Mouse (Mus musculus) MEL (cell line): Measurements from ENCODE around the gene Atxn10.

ENCODE experiments used
- BHLHE40 ChIP-seq: IDR thresholded peaks from 2 replicates; pipeline ENCODE4 v1.6.1; 2012; ENCODE audit warnings: low read depth, mild to moderate bottlenecking, inconsistent platforms, low read length, improper control_type of control experiment, borderline replicate concordance
- CTCF ChIP-seq, 3 experiments: IDR thresholded peaks in 2 of 3; conservative IDR thresholded peaks in 1 of 3; 2 replicates each; pipeline ENCODE4 v1.5.1; 2011 to 2012; ENCODE audit warnings: low read length in 3 of 3, low read depth in 2 of 3, mild to moderate bottlenecking in 2 of 3, improper control_type of control experiment in 1 of 3, inconsistent platforms in 1 of 3, mixed read lengths in 1 of 3, moderate library complexity in 1 of 3; ENCODE audit not compliant: control insufficient read depth in 1 of 3, insufficient read depth in 1 of 3, poor library complexity in 1 of 3, severe bottlenecking in 1 of 3
- EP300 ChIP-seq, 2 experiments: IDR thresholded peaks; 2 replicates each; pipeline ENCODE4 v1.6.1; 2011; ENCODE audit warnings: improper control_type of control experiment in 2 of 2, low read length in 2 of 2, low read depth in 1 of 2, mild to moderate bottlenecking in 1 of 2
- GATA1 ChIP-seq: IDR thresholded peaks from 2 replicates; pipeline ENCODE4 v1.6.1; 2011; ENCODE audit warnings: low read depth, low read length, improper control_type of control experiment
- JUND ChIP-seq: IDR thresholded peaks from 2 replicates; pipeline ENCODE4 v1.6.1; 2011; ENCODE audit warnings: low read depth, mild to moderate bottlenecking, improper control_type of control experiment, low read length
- NRF1 ChIP-seq: IDR thresholded peaks from 2 replicates; pipeline ENCODE4 v1.6.1; 2014; ENCODE audit warnings: low read depth, mild to moderate bottlenecking, inconsistent platforms, low read length, improper control_type of control experiment, moderate library complexity; ENCODE audit not compliant: poor library complexity, insufficient read depth, severe bottlenecking
- POLR2A ChIP-seq, 2 experiments: IDR thresholded peaks; 2 replicates each; pipeline ENCODE4 v1.6.1; 2011 to 2012; ENCODE audit warnings: low read length in 2 of 2, mild to moderate bottlenecking in 2 of 2, control low read depth in 1 of 2, improper control_type of control experiment in 1 of 2, low read depth in 1 of 2, moderate library complexity in 1 of 2; ENCODE audit not compliant: control insufficient read depth in 1 of 2, insufficient read depth in 1 of 2, poor library complexity in 1 of 2
- RCOR1 ChIP-seq: IDR thresholded peaks from 2 replicates; pipeline ENCODE4 v1.6.1; 2012; ENCODE audit warnings: low read depth, mild to moderate bottlenecking, inconsistent platforms, low read length, improper control_type of control experiment
- TCF12 ChIP-seq: IDR thresholded peaks from 2 replicates; pipeline ENCODE4 v1.6.1; 2014; ENCODE audit warnings: low read depth, mild to moderate bottlenecking, inconsistent platforms, low read length, improper control_type of control experiment, moderate library complexity
- UBTF ChIP-seq: IDR thresholded peaks from 2 replicates; pipeline ENCODE4 v1.6.1; 2012; ENCODE audit warnings: low read depth, mild to moderate bottlenecking, inconsistent platforms, low read length, improper control_type of control experiment, moderate library complexity, borderline replicate concordance; ENCODE audit not compliant: insufficient read depth
- ZKSCAN1 ChIP-seq: IDR thresholded peaks from 2 replicates; pipeline ENCODE4 v1.6.1; 2012; ENCODE audit warnings: low read depth, mild to moderate bottlenecking, inconsistent platforms, low read length, improper control_type of control experiment, moderate library complexity
- ZNF384 ChIP-seq: IDR thresholded peaks from 2 replicates; pipeline ENCODE4 v1.6.1; 2012; ENCODE audit warnings: low read depth, mild to moderate bottlenecking, inconsistent platforms, low read length, improper control_type of control experiment

DNA sequence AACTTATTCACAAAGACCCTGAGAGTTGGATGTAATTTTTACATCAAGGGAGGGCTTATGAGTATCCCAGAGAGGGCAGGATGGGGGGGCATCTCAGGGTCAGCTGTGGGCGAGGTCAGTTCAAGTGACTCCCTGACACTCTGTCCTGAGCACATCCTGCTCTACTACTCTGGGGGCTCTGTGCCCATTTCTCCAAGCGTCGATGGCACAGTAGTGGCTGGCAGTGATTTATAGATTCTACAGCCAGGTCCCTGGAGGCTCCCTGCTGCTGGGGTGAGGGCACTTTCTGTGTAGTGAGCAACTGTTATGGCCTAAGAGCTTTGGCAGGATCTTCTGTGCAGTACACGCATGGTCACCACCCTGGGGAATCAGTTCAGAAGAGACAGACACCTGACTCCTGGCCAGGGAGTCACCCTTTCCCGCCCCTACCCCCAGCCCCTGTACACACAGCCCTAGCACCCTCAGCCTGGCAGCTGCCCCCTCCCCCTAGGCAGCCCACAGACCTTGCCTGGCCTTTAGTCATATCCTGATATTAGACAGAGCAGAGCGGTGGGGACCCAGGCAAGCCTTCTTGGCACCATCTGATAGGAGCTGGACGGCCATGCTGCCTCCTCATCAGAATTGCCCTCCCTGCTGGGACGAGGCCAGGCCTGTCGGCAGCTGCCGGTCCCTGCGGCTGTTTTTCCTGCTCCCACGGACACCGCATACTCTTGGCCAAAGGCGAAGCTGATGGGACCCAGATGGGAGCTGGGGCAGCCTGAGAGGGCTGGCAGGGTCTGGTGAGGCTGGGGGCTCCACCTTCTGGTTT, 169.3 kb downstream of the Atxn10 start:
- TF ChIP-seq POLR2A (IDR thresholded peaks at IDR 0.05; ENCODE audit: control insufficient read depth in 1 of 2, insufficient read depth in 1 of 2, low read depth in 1 of 2, low read length in 2 of 2, poor library complexity in 1 of 2) = no peak
- TF ChIP-seq UBTF = no peak
- TF ChIP-seq CTCF (IDR thresholded peaks at IDR 0.05 in 2 of 3, conservative IDR thresholded peaks at IDR 0.05 in 1 of 3; ENCODE audit: control insufficient read depth in 1 of 3, insufficient read depth in 1 of 3, low read depth in 2 of 3, low read length in 3 of 3, poor library complexity in 1 of 3, severe bottlenecking in 1 of 3) = no peak
- no peak for TF ChIP-seq RCOR1
- TF ChIP-seq GATA1 = no peak
- no peak for TF ChIP-seq ZNF384
- TF ChIP-seq BHLHE40 = no peak
- no peak for TF ChIP-seq JUND
- TF ChIP-seq EP300 (IDR thresholded peaks at IDR 0.05; ENCODE audit: low read depth in 1 of 2, low read length in 2 of 2) = no peak
- no peak for TF ChIP-seq TCF12
- no peak for TF ChIP-seq ZKSCAN1
- no peak for TF ChIP-seq NRF1
